Mouse (Mus musculus): ENCODE results near the gene Rgs7. TPM values are rescaled to one million over a fixed set of nuclear protein-coding genes. Genes with fewer than 3 reads are reported as not detected.

Gene Rgs7
- polyA plus RNA-seq, 1 experiment from 2014 or later, result 9.4 TPM

DNA sequence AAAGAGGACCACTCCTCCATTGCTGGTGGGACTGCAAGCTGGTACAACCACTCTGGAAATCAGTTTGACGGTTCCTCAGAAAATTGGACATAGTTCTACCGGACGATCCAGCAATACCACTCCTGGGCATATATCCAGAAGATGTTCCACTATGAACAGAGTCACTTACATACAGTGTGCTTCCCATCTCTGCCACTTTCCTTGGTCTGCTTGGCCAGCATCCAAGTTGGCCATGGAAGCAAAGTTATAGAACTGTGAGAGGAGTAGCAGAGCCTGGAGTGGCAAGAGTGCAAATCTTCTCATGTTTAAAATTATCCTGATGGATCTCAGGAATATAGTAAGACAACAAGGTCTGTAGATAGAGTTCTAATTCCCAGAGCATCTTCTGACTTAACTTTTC, 367.9 kb downstream of the Rgs7 start:
- Histone ChIP-seq H3K4me2 (replicated peaks; ENCODE audit: low read depth, low read length) (no peak overlapping the region), H3K4me3 (ENCODE audit: low read depth, low read length) (no peak overlapping the region), H3K27ac (ENCODE audit: low read depth, low read length) (no peak overlapping the region), H3K36me3 (ENCODE audit: control insufficient read depth, insufficient read depth, low read length) (no peaks in the 10 kb centered on the region), H3K27me3 (ENCODE audit: control insufficient read depth, insufficient read depth, low read length) (no peaks in the 10 kb centered on the region), H3K9ac (ENCODE audit: low read depth, low read length) (no peak overlapping the region), H3K9me3 (ENCODE audit: control insufficient read depth, low read length) (no peaks in the 10 kb centered on the region), H3K4me1 (replicated peaks; ENCODE audit: control insufficient read depth, insufficient read depth, low read length) (no peaks in the 10 kb centered on the region)
- DNase-seq (ENCODE audit: low spot score) (no peak), ATAC-seq (ENCODE audit: low FRiP score) (no peak)
- WGBS, result 91% methylated on average over 3 of the region's 3 CpGs

DNA sequence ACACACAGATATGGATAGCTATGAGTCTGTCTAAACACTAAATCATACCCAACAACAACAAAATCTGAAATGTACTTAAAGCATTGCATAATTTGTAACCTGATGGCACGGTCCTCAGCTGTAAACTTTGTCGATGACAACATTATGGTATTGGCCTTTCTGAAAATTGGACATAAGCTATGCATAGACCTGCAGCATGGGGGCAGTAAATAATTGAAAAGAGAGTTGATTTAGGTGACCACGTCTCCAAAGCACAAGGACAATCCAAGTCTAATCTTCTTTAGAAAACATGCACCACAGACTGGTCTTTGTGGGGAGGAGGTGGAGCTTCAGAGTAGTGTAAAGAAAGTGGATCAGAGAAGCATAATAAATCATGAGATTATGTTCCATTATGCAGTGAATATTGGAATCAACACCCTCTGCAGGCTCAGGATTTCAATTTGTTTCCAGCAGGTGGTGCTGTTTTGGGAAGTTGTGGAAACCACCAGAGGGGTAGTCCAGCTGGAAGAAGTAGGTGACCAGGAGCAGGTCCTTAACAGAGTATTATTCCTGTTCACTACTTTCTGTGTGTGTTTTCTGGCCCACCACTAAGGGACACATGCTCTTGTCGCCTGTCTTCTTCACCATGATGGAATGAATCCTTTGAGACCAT, 373.3 kb downstream of the Rgs7 start:
- Histone ChIP-seq H3K27me3 (ENCODE audit: control insufficient read depth, insufficient read depth, low read length) (no peaks in the 10 kb centered on the region), H3K4me1 (replicated peaks; ENCODE audit: control insufficient read depth, insufficient read depth, low read length) (no peaks in the 10 kb centered on the region), H3K4me2 (replicated peaks; ENCODE audit: low read depth, low read length) (no peak overlapping the region), H3K27ac (ENCODE audit: low read depth, low read length) (no peak overlapping the region), H3K4me3 (ENCODE audit: low read depth, low read length) (no peak overlapping the region), H3K9me3 (ENCODE audit: control insufficient read depth, low read length) (no peaks in the 10 kb centered on the region), H3K36me3 (ENCODE audit: control insufficient read depth, insufficient read depth, low read length) (no peaks in the 10 kb centered on the region), H3K9ac (ENCODE audit: low read depth, low read length) (no peak overlapping the region)
- peak; percentile 39 for DNase-seq (ENCODE audit: low spot score)
- ATAC-seq (ENCODE audit: low FRiP score), result peak; percentile 63
- WGBS, result 74% methylated on average over 4 of the region's 4 CpGs

DNA sequence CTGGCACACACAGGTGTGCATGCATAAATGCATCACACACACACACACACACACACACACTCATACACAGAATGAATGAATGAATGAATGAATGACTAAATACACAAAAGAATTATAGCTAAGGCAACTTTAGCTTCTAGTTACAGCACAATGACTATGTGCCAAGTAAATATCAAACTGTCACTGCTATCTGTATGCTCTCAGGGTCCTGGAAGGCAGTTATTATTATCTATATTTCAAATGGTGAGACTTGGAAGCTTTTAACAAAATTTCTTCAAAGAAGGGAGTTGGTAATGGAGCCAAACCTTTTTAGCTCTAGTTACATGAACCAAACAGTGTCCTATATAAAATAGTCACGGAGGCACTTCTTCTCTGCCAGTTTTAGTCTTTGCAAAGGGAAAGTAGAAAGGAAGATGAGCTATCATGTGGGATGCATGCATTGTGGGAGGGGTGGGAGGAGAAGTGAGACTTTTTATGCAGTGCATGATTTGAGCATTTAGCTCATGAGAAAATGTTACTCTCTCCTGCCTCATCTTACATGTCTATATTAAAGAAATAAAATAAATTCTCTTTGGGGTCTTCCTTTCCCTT, 383.9 kb downstream of the Rgs7 start:
- no peak overlapping the region for H3K27ac ChIP-seq (ENCODE audit: low read depth, low read length)
- 91% methylated on average over 1 of the region's 1 CpGs for WGBS
- no peak overlapping the region for H3K4me2 ChIP-seq (replicated peaks; ENCODE audit: low read depth, low read length)
- no peak overlapping the region for H3K9ac ChIP-seq (ENCODE audit: low read depth, low read length)
- no peak for DNase-seq (ENCODE audit: low spot score)
- H3K9me3 ChIP-seq (ENCODE audit: control insufficient read depth, low read length), result no peaks in the 10 kb centered on the region
- no peak for ATAC-seq (ENCODE audit: low FRiP score)
- no peak overlapping the region for H3K4me3 ChIP-seq (ENCODE audit: low read depth, low read length)
- H3K4me1 ChIP-seq (replicated peaks; ENCODE audit: control insufficient read depth, insufficient read depth, low read length), result no peaks in the 10 kb centered on the region
- H3K27me3 ChIP-seq (ENCODE audit: control insufficient read depth, insufficient read depth, low read length), result no peaks in the 10 kb centered on the region
- H3K36me3 ChIP-seq (ENCODE audit: control insufficient read depth, insufficient read depth, low read length), result no peaks in the 10 kb centered on the region

DNA sequence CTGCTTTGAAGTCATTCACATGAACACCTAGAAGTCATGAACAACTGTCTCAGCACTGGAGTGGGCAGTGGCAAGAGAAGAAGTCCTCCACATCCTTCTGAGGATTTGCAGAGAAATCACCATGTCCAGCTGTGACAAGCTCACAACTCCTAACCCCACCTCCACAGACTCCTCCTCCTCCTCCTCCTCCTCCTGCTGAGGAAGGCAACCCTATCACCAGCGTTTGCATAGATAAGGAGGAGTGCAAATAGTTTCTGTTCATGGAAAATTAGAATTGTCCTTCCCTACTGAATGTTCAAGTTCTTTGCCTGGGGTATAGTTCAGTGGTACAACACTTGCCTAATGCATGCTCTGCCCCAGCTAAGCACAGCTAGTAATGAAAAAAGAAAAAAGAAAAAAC, 386.0 kb downstream of the Rgs7 start:
- Histone ChIP-seq H3K9ac (ENCODE audit: low read depth, low read length) (no peak overlapping the region), H3K27me3 (ENCODE audit: control insufficient read depth, insufficient read depth, low read length) (no peaks in the 10 kb centered on the region), H3K36me3 (ENCODE audit: control insufficient read depth, insufficient read depth, low read length) (no peaks in the 10 kb centered on the region), H3K4me2 (replicated peaks; ENCODE audit: low read depth, low read length) (no peak overlapping the region), H3K27ac (ENCODE audit: low read depth, low read length) (no peak overlapping the region), H3K9me3 (ENCODE audit: control insufficient read depth, low read length) (no peaks in the 10 kb centered on the region), H3K4me1 (replicated peaks; ENCODE audit: control insufficient read depth, insufficient read depth, low read length) (no peaks in the 10 kb centered on the region), H3K4me3 (ENCODE audit: low read depth, low read length) (no peak overlapping the region)
- WGBS, result 47% methylated on average over 1 of the region's 1 CpGs
- DNase-seq (ENCODE audit: low spot score), result no peak
- no peak for ATAC-seq (ENCODE audit: low FRiP score)

DNA sequence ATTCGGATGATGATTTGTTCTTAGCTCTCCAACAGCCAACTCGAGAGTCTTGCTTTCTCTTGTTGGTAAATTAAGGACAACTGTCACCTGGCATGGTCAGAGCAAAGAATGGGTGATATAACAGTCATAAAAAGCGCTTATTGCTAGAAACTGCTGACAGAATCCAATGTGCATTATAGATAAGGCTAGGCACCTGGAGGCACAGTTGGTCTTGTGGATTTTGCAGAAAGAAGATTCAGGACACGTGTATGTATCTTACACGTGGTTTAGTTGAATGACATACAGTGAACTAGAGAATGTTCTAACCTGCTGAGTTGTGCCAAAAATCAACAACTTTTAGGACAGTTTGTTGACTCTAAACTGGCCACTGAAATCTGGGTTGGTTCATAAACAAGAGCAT, 386.9 kb downstream of the Rgs7 start:
- Histone ChIP-seq H3K27me3 (ENCODE audit: control insufficient read depth, insufficient read depth, low read length) (no peaks in the 10 kb centered on the region), H3K36me3 (ENCODE audit: control insufficient read depth, insufficient read depth, low read length) (no peaks in the 10 kb centered on the region), H3K9me3 (ENCODE audit: control insufficient read depth, low read length) (no peaks in the 10 kb centered on the region), H3K4me3 (ENCODE audit: low read depth, low read length) (no peak overlapping the region), H3K9ac (ENCODE audit: low read depth, low read length) (no peak overlapping the region), H3K27ac (ENCODE audit: low read depth, low read length) (no peak overlapping the region), H3K4me2 (replicated peaks; ENCODE audit: low read depth, low read length) (no peak overlapping the region), H3K4me1 (replicated peaks; ENCODE audit: control insufficient read depth, insufficient read depth, low read length) (no peaks in the 10 kb centered on the region)
- 86% methylated on average over 5 of the region's 5 CpGs for WGBS
- ATAC-seq (ENCODE audit: low FRiP score) (no peak), DNase-seq (ENCODE audit: low spot score) (no peak)

DNA sequence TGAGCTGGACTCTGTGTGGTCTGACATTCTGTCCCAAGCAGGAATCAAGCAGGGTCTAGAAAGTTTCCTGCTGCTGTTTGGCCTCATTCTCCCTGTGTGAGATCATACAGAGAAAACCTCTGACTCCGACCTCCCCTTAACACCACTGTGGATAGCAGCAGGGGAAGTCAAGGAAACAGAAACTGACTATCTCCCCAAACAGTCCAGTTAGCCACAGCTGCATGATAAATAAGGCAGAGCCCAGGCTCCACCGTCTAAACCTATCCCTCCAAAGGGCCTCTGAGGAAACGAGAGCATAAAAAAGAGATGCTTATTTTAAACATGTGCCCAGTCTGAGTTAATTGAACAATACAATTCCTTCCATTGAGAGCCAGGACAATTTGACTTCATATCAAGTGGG, 395.3 kb downstream of the Rgs7 start:
- H3K27ac ChIP-seq (ENCODE audit: low read depth, low read length), result no peak overlapping the region
- no peaks in the 10 kb centered on the region for H3K36me3 ChIP-seq (ENCODE audit: control insufficient read depth, insufficient read depth, low read length)
- H3K9ac ChIP-seq (ENCODE audit: low read depth, low read length), result no peak overlapping the region
- H3K27me3 ChIP-seq (ENCODE audit: control insufficient read depth, insufficient read depth, low read length), result no peaks in the 10 kb centered on the region
- no peaks in the 10 kb centered on the region for H3K9me3 ChIP-seq (ENCODE audit: control insufficient read depth, low read length)
- WGBS, result 55% methylated on average over 3 of the region's 3 CpGs
- ATAC-seq (ENCODE audit: low FRiP score) (no peak), DNase-seq (ENCODE audit: low spot score) (no peak)
- no peak overlapping the region for H3K4me2 ChIP-seq (replicated peaks; ENCODE audit: low read depth, low read length)
- H3K4me1 ChIP-seq (replicated peaks; ENCODE audit: control insufficient read depth, insufficient read depth, low read length), result no peaks in the 10 kb centered on the region
- H3K4me3 ChIP-seq (ENCODE audit: low read depth, low read length), result no peak overlapping the region

DNA sequence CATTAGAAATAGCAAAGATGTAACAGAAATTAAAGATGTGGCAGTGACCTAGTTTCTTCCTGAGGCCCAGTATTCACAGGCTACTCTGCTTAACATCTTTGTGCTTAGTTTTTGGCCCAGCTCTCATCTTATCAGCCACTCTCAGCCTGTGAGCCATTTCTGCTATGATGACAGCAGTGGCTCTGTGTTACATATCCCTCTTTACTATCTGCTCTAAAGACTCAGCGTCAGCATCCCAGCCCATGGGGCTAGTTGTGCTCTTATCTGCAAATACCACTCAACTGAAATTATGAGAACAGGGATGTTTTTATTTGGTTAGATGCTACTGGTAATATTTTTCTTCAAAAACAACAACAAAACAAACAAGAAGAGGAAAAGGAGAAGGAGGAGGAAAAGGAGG, 410.2 kb downstream of the Rgs7 start:
- no peak for ATAC-seq (ENCODE audit: low FRiP score)
- Histone ChIP-seq H3K9me3 (ENCODE audit: control insufficient read depth, low read length) (no peaks in the 10 kb centered on the region), H3K36me3 (ENCODE audit: control insufficient read depth, insufficient read depth, low read length) (no peaks in the 10 kb centered on the region), H3K27me3 (ENCODE audit: control insufficient read depth, insufficient read depth, low read length) (no peaks in the 10 kb centered on the region), H3K4me2 (replicated peaks; ENCODE audit: low read depth, low read length) (no peak overlapping the region), H3K27ac (ENCODE audit: low read depth, low read length) (no peak overlapping the region), H3K9ac (ENCODE audit: low read depth, low read length) (no peak overlapping the region), H3K4me3 (ENCODE audit: low read depth, low read length) (no peak overlapping the region), H3K4me1 (replicated peaks; ENCODE audit: control insufficient read depth, insufficient read depth, low read length) (no peaks in the 10 kb centered on the region)
- WGBS, result 95% methylated on average over 1 of the region's 1 CpGs
- DNase-seq (ENCODE audit: low spot score), result no peak

DNA sequence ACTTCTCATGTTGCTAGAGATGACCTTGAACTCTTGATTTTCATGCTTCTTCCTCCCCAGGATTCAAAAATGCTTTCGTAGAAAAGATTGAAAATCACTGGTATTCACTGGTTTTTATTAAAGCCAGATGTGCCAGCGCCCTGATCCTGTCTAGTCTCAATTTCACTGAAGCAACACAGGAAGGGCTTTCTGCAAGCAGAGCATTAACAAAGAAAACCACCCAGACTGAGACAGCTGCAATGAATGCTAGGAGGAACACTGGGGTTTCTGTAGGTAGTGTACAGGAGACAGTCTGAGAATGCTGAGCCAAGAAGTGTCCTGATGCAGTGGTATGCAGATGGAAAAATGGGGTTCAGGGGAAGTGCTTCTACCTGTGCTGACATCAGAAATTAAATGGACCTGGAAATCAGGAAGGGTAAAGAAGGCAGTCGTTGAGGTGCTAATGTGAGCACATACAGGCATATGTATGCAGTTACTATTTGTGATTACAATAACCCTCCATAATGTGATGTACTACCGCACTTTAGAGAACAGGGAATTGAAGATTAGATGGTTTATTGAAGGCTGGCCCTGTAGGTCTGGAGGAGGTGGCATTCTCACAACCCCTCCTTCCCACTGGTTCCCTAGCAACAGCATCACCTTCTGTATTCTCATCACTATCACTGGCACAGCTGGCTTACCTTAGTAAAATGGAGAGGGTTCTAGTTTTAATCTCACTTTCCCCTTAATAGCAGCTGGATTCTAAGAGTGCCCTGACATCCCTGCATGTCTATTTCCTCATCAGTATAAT, 412.3 kb downstream of the Rgs7 start:
- Histone ChIP-seq H3K27me3 (ENCODE audit: control insufficient read depth, insufficient read depth, low read length) (no peaks in the 10 kb centered on the region), H3K9ac (ENCODE audit: low read depth, low read length) (no peak overlapping the region), H3K36me3 (ENCODE audit: control insufficient read depth, insufficient read depth, low read length) (no peaks in the 10 kb centered on the region), H3K4me1 (replicated peaks; ENCODE audit: control insufficient read depth, insufficient read depth, low read length) (no peaks in the 10 kb centered on the region), H3K9me3 (ENCODE audit: control insufficient read depth, low read length) (no peaks in the 10 kb centered on the region), H3K27ac (ENCODE audit: low read depth, low read length) (no peak overlapping the region), H3K4me3 (ENCODE audit: low read depth, low read length) (no peak overlapping the region), H3K4me2 (replicated peaks; ENCODE audit: low read depth, low read length) (no peak overlapping the region)
- peak; percentile 19 for DNase-seq (ENCODE audit: low spot score)
- 71% methylated on average over 4 of the region's 4 CpGs for WGBS
- no peak for ATAC-seq (ENCODE audit: low FRiP score)

Data from hindbrain, embryonic 11.5 days (tissue).